Mouse (Mus musculus): ENCODE measurements around the gene Stk38. TPM values are rescaled to one million over a fixed set of nuclear protein-coding genes. Genes with fewer than 3 reads are reported as not detected.
"Not testable (repeated sequence)": the region's sequence is repeated elsewhere in the genome, so short reads cannot be mapped to it uniquely, and the experiment has no call there.

Gene Stk38
- total RNA-seq, 2 experiments from 2014 or later = 83.3 to 93.2 TPM

DNA sequence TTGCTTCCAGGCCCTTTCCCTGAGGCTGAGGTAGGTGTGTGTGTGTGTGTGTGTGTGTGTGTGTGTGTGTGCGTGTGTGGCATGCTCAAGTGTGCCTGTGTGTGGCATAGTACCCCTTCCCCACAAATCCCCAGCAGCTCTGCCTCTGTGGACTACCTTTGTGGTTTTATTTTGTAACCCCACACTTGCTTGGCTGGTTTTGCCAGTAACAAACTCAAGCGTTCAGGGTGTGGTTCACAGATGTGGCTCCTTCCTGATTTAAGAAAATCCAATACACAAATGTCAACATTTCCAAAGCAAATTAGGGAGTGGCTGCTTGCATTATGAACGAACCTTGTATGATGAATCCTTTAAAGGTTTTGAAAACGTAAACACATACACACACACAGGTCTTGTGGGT, 8.9 kb upstream of the Stk38 start:
- no peak for DNase-seq
- intact Hi-C loops (cut with DNase I) = no loop called here

DNA sequence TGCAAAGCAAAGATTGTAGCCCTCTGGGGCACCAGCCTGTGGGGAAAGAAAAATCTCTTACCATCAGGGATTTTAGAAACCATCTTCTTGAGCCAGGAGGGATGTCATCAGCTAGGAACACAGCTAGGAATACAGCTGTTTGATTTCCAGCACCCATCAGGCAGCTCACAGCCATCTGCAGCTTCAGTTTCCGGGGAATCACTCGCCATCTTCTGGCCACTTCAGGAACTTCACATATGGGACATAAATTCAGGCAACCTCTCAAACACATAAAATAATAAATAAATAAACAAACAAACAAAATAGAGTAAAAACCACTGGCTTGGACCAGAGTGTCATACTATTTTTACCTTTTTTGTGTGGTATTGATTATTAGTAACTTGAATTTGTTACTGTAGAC, 7.8 kb upstream of the Stk38 start:
- intact Hi-C loops (cut with DNase I) = no loop called here
- DNase-seq = peak; percentile 46

DNA sequence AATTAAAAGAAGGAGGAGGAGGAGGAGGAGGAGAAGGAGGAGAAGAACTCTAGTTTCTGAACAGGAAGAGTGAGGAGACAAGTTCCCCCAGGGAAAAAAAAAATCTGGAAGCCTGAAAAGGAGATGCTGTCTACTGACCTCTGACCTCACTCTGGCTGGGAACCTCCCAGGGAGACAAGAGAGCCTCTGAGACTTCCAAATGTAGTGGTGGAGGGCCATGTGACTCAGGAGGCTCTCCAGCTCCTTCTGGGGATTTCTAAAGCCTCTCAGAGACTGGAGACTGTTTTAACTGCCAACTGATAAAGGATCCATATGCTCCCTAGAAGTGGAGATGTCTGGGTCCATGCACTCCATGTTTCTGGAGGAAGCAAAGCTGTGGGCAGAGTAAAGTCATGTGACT, 6.4 kb upstream of the Stk38 start:
- no peak for DNase-seq
- intact Hi-C loops (cut with DNase I) = no loop called here

DNA sequence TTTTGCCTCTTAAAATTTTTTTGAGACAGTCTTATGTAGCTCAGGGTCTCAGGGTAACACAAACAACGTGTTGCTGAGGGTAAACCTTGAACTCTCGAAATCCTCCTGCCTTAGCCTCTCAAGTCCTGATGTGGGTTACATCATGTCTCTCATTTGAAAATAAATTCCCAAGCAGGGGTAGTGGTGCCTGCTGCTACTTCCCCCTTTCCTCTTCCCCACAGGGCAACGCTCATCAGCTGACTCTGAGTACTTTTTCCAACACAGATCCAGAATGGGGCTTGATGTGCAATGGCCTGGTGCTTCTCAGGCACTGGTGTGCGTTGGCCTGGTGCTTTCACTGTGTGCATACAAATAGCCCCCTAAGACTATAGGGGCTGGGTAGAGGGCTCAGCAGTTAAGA, 1.4 kb upstream of the Stk38 start:
- intact Hi-C loops (cut with DNase I) = no loop called here
- DNase-seq = no peak

DNA sequence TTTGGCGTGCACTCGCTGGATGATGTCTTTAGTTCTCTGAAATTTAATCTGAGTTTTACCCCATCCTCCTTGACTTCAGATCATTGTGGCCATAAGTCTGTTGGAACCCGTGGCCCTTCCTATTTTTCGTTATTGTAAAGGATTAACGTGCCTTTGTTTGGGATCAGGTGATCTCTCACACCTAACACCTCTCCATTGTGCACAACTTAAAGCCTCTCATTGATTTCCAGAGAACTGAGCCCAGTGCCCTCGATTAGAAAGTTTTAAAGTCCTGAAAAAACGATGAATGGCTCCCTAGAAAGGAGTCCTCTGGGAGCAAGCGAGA, 493 bp upstream of the Stk38 start:
- intact Hi-C loops (cut with DNase I) = no loop called here
- DNase-seq = no peak

DNA sequence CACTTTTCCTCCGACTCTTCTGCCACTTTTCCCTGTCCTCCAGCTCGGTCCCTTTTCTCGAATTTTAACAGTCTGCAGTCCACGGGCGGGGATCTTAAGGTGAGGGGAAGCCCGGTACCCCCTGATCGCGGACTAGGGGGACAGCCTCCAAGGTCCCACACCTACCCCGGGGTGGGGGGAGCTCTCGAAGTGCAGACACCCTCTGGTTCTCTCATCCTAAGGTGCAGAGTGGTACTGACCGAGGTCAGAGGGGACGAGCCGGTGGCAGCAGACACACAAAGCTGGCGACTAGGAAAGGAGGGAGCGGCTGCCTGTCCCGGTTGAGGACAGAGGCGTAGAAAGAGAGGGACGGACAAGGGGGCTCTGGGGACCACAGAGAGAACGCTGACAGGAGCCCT, 553 bp downstream of the Stk38 start:
- intact Hi-C loops (cut with DNase I) = no loop called here
- DNase-seq = no peak

DNA sequence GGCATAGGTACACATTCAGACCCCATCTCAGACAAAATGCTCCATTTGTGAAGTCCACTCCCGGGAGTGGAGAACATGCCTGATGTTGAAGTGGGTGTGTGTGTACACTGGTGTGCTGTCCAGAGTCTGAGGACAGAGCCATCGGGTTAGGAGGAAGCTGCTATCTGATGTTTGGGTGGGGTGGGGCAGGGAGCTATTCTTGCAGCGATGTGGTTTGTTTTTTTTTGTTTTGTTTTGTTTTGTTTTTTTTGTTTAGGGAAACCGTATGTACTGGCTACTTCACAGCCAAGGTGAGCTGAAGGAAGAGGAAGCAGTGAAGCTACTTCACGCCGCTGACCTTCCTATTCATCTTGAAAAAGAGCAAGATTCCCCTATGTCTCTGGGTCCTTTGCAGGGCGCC, 983 bp downstream of the Stk38 start:
- intact Hi-C loops (cut with DNase I) = no loop called here
- DNase-seq = no peak

DNA sequence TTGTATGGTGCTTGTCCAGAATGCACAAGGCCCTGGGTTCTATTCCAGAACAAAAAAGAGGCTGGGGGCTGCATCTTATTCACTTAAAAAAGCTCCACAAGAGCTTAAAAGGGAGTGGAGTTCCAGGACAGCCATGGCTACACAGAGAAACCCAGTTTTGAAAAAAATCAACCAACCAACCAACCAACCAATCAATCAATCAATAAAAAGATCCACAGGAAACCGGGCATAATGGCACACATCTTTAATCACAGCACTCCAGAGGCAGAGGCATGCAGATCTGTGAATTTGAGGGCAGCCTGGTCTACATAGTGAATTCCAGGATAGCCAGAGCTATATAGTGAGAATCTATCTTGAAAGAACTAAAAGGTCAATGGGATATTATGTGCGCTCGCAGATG, 2.8 kb downstream of the Stk38 start:
- DNase-seq = no peak
- intact Hi-C loops (cut with DNase I) = no loop called here

DNA sequence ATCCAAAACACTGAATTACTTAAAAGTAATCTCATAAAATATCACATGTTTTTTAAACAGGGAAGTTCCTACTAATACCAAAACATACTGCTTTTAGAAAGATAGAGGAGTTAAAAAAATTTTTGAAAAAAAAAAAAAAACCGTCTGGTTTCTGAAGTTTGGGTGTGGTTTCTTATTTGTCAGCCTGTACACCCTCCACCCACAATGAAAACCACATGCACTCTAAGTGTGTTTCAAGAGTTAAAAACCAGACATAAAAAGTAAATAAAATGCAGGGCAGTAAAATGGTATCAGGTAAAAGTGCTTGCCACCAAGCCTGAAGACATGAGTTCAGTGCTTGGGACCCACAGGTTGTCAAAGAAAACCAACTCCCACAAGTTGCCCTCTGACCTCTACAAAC, 4.1 kb downstream of the Stk38 start:
- DNase-seq = no peak
- intact Hi-C loops (cut with DNase I) = no loop called here

DNA sequence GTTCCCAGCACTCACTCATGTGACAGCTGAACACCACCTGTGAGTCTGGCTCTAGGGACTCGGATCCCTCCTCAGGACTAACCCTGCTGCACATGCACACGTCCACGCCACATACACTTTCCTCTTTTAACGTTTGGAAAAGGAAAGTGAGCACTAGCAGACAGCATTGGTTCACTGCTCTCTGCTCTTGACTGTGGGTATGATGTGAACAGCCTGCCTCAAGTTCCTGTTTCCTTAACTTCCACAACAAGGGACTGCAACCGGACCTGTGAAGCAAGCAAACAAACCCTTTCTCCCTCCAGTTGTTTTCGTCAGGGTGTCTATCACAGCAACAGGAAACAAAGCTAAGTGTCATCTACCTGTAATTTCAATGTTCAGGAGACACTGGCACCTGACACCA, 7.3 kb downstream of the Stk38 start:
- intact Hi-C loops (cut with DNase I) = no loop called here

DNA sequence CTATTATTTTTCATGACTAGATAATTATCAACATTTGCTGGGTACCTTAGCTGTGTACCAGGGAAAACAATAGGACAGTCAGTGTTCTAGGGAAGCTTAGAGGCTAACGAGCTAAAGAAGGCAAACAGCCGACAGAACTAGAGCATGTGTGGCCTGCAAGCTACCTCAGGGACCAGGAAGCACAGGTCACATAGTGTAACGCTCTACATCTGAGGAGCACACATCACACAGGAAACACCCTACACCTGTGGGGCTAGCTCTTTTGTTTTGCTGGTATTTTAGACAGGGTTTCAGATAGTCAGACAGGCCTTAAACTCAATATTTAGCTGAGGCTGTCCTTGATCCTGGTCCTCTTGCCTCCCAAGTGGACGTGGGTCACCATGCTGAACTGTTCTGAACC, 13.2 kb downstream of the Stk38 start:
- intact Hi-C loops (cut with DNase I) = no loop called here

More for the DNA sequence above, 7.3 kb downstream of the Stk38 start:
- DNase-seq = no peak

DNA sequence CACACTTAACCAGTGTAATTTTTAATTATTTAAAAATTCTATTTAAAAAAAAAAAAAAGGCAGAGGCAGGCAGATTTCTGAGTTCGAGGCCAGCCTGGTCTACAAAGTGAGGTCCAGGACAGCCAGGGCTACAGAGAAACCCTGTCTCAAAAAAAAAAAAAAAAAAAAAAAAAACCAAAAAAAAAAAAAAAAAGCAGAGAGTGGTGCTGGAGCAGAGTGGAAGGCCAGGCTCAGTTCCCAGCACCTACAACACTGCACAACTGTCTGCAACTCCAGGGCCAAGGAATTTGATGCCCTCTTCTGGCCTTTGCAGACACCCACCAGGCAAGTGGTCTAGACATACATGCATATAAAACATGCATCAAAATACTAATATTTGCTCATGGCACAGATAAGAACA, 14.8 kb downstream of the Stk38 start:
- DNase-seq; intact Hi-C loops (cut with DNase I): not testable (repeated sequence)

More for the DNA sequence above, 13.2 kb downstream of the Stk38 start:
- DNase-seq = no peak

DNA sequence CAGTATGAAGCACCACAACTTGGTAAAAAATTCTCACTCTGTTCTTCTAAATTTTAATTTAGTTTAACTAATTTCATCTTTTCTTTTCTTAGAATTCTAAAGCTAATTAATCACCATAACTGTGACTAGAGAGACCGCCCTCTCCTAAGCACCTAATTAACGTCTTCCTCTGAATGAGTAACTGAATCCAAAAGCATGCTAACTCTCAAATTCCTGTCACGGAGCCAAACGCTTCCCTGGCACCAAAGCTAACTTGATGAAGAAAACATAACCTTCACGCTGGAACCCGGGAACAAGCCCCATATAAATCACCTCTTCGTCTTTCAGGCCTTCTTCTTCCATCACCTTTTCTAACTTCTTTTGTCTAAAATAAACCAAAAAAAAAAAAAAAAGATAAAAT, 15.7 kb downstream of the Stk38 start:
- no peak for DNase-seq
- intact Hi-C loops (cut with DNase I) = no loop called here

DNA sequence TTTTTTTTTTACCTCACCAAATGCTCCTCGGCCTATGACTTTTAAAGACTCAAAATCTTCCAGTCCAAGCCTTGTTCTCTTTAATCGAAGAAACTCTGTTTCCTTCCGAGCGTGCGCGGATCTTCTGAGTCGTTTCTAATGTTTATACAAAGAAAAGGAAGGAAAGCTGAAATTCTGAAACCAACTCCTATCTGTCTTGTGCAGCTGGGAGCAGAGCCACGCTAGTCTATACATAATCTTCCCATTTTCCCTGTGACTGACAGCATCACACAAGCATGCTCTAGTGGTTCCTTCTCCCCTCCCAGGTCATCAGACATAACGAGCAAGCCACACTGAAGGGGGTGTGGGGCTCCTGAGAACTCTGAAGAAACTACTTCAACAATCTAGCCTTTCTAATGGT, 16.5 kb downstream of the Stk38 start:
- DNase-seq = no peak
- intact Hi-C loops (cut with DNase I) = no loop called here

DNA sequence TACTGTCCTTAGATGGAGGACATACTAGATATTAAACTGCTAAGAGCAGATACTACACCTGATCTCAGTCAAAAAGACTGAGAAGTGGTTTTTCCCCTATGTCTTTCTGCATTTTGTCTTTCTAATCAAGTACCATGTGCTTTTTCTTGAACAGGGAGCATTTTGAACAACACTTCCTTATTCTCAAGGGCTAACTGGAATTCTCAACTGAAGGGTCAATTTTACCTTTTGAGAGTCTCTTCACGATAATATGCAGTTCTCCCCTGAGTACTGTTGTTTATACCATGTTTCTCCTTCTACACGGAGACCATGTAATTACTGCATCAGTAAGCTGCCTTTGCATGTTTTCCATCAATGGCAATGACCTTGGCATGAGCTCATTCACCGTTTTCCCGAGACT, 17.7 kb downstream of the Stk38 start:
- intact Hi-C loops (cut with DNase I) = no loop called here
- no peak for DNase-seq

DNA sequence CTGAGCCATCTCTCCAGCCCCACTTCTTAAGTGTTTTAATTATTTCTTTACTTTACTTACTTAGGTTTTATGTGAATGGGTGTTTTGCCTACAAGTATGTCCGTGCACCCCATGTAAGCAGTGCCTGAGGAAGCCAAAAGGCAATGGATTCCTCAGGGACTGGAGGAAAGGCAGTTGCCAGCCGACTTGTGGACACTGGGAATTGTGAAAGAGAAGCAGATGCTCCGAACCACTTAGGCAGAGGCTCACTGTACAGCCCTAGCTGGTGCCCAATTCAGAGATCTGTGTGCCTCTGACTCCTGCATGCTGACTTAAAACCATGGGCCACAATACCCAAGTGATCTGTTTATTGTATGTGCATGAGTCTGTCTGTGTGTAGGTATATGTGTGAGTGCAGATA, 18.8 kb downstream of the Stk38 start:
- intact Hi-C loops (cut with DNase I) = no loop called here
- DNase-seq = no peak

DNA sequence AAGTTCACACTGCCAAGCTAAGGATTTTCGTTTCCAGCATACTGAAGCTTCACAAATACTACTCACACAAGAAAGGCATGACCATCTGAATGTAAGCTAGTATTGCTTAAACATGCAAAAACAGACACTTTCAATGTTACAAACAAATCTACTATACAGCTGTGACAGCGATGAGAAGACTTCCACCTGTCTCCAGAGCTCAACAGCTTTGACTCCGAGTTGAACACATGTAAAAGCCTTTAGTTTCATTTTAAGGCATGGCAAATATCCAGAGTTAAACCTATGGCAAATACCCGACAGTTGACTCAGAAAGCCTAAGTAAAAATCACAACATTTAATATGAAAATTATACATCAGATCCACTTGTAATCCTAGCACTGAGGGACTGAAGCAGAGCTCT, 19.5 kb downstream of the Stk38 start:
- intact Hi-C loops (cut with DNase I) = no loop called here
- DNase-seq = no peak

DNA sequence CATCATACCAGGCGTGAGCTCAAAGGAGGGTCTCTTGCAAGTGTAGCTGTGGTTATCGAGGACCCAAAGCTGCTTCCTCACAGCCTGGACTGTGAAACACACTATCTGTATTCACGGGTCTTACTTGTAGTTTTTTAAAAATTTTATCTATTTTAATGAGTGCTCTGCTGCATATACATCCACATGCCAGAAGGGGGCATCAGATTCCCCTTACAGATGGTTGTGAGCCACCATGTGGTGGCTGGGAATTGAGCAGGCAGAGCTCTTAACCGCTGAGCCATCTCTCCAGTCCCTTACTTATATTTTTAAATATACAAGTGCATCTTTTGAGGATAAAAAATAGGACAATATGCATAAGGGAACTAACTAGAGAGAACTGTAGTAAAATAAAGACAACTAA, 20.1 kb downstream of the Stk38 start:
- intact Hi-C loops (cut with DNase I) = no loop called here
- peak; percentile 35 for DNase-seq

DNA sequence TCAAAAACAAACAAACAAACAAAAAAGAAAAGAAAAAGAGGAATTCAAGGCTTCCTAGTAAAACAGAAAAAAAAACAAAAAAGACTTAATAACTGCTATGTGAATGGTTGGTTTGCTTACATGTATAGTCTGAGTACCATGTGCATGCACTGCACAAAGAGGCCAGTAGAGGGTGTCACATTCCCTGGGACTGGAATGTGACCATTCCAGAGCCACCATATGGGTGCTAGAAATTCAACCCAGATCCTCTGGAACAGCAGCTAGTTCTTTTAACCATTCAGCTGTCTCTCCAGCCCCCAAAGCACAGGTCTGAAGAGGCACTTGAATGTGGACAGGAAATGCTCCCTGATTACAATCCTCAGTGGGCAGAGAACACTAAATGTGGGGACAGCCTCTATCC, 21.0 kb downstream of the Stk38 start:
- intact Hi-C loops (cut with DNase I) = no loop called here
- DNase-seq = peak; percentile 23

DNA sequence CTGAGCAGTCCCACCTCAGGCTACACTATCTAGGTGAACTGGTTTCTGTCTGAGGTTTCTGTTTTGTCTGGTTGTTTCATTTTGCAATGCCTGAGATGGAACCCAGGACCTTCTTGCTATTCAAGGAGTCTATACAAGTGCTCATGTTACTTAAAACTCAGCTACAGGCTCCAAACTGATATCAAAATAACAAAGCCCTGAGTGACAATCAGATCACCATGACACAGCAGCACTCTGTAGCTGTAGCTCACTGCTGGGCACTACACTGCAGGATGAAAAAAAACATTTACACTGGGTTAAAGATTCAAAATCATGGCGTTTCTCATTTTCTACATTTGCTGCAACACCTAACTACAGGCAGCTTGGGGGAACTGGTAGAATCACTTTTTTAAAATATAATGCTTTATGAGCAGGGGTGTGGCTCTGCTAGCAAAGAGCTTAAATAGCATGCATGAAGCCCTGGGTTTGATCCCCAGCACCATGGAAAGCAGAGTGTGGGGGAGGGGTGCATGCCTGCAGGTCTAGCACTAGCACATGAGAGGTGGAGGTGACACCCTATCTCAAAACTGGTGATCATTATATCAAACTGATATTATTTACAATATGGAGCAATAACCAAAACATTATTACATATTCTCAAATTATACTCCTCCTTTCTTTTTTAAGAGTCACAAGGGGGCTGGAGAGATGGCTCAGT, 22.9 kb downstream of the Stk38 start:
- DNase-seq = no peak
- intact Hi-C loops (cut with DNase I) = no loop called here

DNA sequence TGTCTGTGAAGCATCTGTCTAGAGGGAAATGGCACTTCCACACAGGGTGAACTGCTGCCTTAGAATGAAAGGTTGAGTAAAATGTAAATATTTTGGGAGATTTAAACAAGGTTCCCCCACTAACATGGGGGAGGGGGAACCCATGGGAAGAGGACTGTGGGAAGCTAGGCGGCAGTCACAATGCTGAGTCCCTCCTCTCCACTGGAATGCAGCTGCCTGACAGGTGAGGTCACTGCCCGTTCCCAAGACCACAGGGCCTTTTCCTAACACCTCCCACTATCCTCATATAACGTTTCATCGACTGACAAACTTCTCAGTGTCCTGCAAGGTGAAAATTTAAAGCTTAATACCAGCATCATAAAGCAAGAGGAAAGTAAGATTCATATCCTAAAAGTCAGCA, 25.2 kb downstream of the Stk38 start:
- intact Hi-C loops (cut with DNase I) = no loop called here
- DNase-seq = no peak

DNA sequence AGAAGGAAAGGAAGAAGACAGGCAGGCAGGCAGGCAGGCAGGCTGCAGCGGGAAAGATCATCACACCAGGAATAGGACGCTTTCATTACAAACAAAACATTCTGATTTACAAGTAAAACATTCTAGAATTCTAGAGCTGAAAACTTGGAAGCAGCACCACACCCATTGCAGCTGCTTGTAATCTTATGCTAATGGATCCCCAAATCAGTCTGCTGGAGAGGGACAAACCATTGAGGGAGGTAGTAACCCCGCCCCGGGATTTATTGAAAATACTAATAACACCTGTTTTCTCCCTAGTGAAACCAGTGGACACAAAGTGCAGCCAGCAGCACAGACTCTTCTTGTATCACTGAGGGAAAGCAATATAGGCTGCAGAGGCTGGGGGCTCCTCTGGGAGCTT, 26.7 kb downstream of the Stk38 start:
- no peak for DNase-seq
- intact Hi-C loops (cut with DNase I) = no loop called here

DNA sequence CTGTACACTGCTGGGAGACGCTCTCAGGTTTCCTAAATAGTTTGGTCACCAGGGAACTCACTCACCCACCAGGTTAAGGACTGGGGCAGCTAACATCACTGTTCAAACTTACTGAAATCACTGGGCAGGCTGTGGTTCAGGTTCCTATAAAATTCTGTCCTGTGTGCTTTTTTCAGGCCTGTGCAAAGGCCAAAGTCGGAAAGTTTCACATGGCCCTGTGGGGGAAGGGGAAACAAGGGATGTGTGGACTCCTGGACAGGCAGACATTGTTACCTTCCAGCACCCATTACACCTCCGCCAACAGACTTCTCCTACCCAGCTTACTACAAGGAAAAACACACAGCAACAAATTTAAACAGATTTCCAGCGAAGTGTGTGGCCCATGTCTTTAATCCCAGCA, 28.7 kb downstream of the Stk38 start:
- DNase-seq = no peak
- intact Hi-C loops (cut with DNase I) = no loop called here

DNA sequence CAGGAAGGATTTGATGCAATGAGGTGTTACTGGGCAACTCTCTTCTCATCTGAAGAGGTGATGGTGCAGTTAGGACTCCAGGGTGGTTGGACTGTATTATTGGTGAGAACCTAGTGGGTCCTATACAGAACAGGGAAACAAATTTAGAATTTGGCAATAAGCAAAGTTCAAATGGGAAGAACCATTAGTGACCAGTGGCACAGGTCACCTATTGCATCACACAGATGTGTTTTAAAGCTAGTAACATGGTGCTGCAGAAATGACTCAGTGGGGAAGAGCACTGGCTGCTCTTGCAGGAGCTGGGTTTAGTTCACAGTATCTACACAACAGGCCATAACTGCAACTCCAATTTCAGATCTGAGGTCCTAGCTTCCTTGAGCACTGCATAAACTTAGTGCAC, 37.7 kb downstream of the Stk38 start:
- intact Hi-C loops (cut with DNase I) = no loop called here
- DNase-seq = no peak

All from left cerebral cortex, postnatal 4 days (tissue).